Mouse (Mus musculus) lung, embryonic 15.5 days (tissue): ENCODE results near the gene Togaram2. TPM values are rescaled to one million over a fixed set of nuclear protein-coding genes. Genes with fewer than 3 reads are reported as not detected.
"Not testable (repeated sequence)": the region's sequence is repeated elsewhere in the genome, so short reads cannot be mapped to it uniquely, and the experiment has no call there.

Source experiments
- ATAC-seq: fragments of 200-750 bp; cut with Nextera tagmentation; 2 replicates; pipeline ENCODE4 v1.8.0; 2017; ENCODE audit warnings: moderate number of reproducible peaks, borderline replicate concordance; ENCODE audit not compliant: low FRiP score, low TSS enrichment; ENCODE audit errors: extremely low read depth
- H3K27ac ChIP-seq: fragments of 300-500 bp; sonication (generic); 2 replicates; pipeline ENCODE4 v1.5.1; 2015; ENCODE audit warnings: moderate library complexity, mild to moderate bottlenecking, inconsistent platforms
- H3K27me3 ChIP-seq: fragments of 300-500 bp; sonication (generic); 2 replicates; pipeline ENCODE4 v1.6.1; 2015; ENCODE audit warnings: inconsistent platforms
- H3K36me3 ChIP-seq: fragments of 300-500 bp; sonication (generic); 2 replicates; pipeline ENCODE4 v1.6.1; 2015; ENCODE audit warnings: inconsistent platforms
- H3K4me1 ChIP-seq: fragments of 300-500 bp; sonication (generic); 2 replicates; pipeline ENCODE4 v1.6.1; 2015; ENCODE audit warnings: inconsistent platforms
- H3K4me2 ChIP-seq: fragments of 300-500 bp; sonication (generic); 2 replicates; pipeline ENCODE4 v1.6.1; 2015; ENCODE audit warnings: inconsistent platforms, mild to moderate bottlenecking, moderate library complexity
- H3K4me3 ChIP-seq: fragments of 300-500 bp; sonication (generic); 2 replicates; pipeline ENCODE4 v1.5.1; 2015; ENCODE audit warnings: mild to moderate bottlenecking, inconsistent platforms
- H3K9ac ChIP-seq: fragments of 300-500 bp; sonication (generic); 2 replicates; pipeline ENCODE4 v1.6.1; 2015; ENCODE audit warnings: inconsistent platforms
- H3K9me3 ChIP-seq: fragments of 300-500 bp; sonication (generic); 2 replicates; pipeline ENCODE4 v1.6.1; 2016; ENCODE audit warnings: inconsistent platforms
- WGBS: fragments of 180-500 bp; shearing (Covaris S2); methylation state at CpG from one replicate; pipeline ENCODE4 v1.1.7; 2015; 5-methylcytosine and 5-hydroxymethylcytosine counted together
- polyA plus RNA-seq: library from polyadenylated mRNA; unstranded; fragments of >200 nt; fragmentation: Nextera tagmentation; extraction: Ambion mirVana; gene quantifications from 2 replicates; pipeline ENCODE4 v1.2.1, GENCODE M21; 2015

Togaram2 gene
- 1.6 and 2.1 TPM in 2 replicates for polyA plus RNA-seq

DNA sequence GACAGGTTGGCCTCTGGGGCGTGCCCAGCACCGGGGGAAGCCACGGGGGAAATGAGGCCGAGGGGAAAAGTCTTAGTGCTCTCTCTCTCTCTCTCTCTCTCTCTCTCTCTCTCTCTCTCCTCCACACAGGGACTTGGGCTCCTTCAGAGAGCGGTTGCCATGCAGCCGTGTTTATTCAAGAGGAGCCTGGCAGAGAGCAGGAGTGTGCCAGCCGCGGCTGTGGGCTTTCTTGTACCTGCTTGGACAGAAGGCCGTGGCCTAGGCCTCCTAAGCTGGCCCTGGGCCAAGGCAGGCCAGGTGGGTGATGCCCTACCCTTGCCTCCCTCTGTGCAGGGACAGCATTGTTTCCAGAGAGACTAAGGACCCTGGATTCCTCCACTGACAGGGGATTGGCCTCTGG is at the start of gene Togaram2:
Gene Togaram2 (plus strand): TSS at position 170 of the 400 bp plus-strand sequence.
- 28% methylated on average over 8 of the region's 9 CpGs for WGBS
- no peaks in the 10 kb centered on the region for H3K36me3 ChIP-seq
- H3K4me3 ChIP-seq, result no peak within 1 kb of the TSS
- H3K4me1 ChIP-seq, result peaks cover 32% of the 10 kb centered on the region
- H3K4me2 ChIP-seq, result peak within 1 kb of the TSS; percentile 23; the same call in 1 of the 2 replicates
- no peaks in the 10 kb centered on the region for H3K27me3 ChIP-seq
- no peak within 1 kb of the TSS for H3K9ac ChIP-seq
- no peaks in the 10 kb centered on the region for H3K9me3 ChIP-seq
- peak within 1 kb of the TSS; percentile 72 for H3K27ac ChIP-seq
- peak; percentile 70 for ATAC-seq

DNA sequence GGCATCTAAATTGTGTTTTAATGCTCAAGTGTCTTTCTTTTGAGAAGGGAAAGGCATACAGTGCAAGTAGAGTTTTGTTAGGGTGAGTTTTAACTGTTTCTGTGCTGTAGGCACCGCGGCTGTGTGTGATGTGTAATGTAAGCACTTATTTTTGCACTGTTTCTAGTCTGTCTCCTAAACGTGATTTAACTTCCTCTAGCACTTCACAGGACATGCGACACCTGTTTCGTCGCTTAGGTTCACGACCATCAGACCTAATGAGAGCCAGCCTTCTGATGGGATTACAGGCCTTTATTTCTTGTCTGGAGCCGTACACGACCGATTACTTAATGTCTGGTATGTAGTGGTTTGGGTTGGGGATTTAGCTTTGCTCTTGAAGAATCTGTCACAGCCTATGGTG is 41.3 kb upstream of the Togaram2 start:
- 85% methylated on average over 10 of the region's 10 CpGs for WGBS
- Histone ChIP-seq H3K9me3 (no peaks in the 10 kb centered on the region), H3K4me2 (no peak overlapping the region), H3K27me3 (no peaks in the 10 kb centered on the region), H3K36me3 (peaks cover 83% of the 10 kb centered on the region), H3K4me1 (no peaks in the 10 kb centered on the region), H3K9ac (no peak overlapping the region), H3K27ac (no peak overlapping the region), H3K4me3 (no peak overlapping the region)
- no peak for ATAC-seq

DNA sequence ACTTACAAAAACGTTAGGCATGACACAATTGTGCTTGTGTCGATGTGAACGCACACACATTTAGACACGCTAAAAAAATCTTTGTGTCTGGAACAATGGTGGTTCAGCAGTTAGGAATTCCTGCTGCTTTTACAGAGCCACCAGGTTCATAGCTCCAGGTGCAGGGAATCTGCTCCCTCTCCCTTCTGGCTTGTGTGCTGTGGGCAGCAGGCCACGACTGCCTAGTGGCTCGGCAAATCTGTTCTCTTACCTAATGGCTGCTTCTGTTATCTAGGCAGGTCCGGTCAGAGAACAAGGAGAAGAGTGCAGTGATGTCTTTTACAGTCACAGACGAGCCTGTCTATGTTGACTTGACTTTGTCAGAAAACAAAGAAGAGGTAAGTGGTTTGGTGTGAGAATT is 39.7 kb upstream of the Togaram2 start:
- Histone ChIP-seq H3K27ac (no peak overlapping the region), H3K36me3 (peaks cover 82% of the 10 kb centered on the region), H3K9ac (no peak overlapping the region), H3K9me3 (no peaks in the 10 kb centered on the region), H3K4me1 (no peaks in the 10 kb centered on the region), H3K4me3 (no peak overlapping the region), H3K27me3 (no peaks in the 10 kb centered on the region), H3K4me2 (no peak overlapping the region)
- ATAC-seq, result no peak
- 81% methylated on average over 8 of the region's 8 CpGs for WGBS

DNA sequence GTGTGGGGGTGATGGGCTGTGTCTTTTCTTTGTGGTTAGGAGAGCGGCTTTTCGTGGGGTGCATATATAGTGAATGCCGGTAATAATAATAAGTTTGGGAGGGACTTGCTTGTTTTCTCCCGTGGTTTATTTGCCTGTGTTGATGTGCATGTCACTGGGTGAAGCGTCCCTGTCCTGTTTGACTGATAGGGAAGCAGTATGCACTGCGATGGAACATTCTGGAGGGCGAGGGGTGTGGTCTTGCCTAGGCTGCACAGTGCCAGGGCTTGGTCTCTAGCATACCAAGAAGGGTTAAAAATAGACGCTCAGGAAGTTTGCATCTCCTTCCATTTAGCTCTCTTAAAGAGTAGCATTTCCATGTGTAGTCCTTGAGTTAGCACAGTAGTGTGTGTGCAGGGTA is 36.3 kb upstream of the Togaram2 start:
- Histone ChIP-seq H3K27ac (no peak overlapping the region), H3K4me3 (no peak overlapping the region), H3K36me3 (peaks cover 89% of the 10 kb centered on the region), H3K9me3 (no peaks in the 10 kb centered on the region), H3K27me3 (no peaks in the 10 kb centered on the region), H3K4me1 (no peaks in the 10 kb centered on the region), H3K4me2 (no peak overlapping the region), H3K9ac (no peak overlapping the region)
- 93% methylated on average over 8 of the region's 8 CpGs for WGBS
- no peak for ATAC-seq

DNA sequence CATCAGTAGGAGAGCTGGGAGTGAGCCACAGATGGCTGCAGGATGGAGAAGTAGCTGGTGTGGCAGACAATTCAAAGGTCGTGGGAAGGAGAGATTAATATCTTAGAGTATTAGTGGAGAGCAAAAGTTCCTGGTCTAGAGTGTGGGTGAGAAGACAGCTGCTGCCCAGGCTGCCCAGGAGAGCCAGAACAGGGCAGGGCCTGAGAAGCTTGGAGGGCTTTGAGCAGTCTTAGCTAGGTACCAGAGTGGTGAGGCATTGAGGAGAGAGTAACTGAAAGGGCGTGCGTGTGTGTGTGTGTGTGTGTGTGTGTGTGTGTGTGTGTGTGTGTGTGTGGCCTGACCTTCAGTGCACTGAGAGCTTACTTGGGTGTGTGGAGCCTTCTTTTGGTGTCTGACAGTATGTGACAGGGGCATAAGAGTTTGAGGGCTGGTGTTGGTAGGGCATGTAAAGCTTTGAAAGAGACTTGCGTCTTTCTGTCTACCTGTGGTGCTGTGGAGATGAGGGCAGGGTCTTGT is 35.3 kb upstream of the Togaram2 start:
- H3K9ac ChIP-seq, result no peak overlapping the region
- no peak for ATAC-seq
- WGBS, result 92% methylated on average over 4 of the region's 4 CpGs

DNA sequence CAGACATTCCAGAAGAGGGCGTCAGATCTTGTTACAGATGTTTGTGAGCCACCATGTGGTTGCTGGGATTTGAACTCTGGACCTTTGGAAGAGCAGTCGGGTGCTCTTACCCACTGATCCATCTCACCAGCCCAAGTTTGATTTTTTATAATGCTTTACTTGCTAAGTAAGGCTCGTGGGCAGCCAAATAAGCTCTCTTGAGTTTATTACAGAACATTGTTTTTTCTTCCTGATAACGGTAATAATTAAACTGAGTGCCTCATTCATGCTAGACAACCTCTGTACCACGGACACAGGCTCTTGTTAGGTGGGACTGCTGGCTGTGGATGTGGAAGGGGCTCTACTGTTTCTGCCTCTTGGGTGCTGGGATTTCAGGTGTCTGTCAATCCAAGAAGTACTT is 34.0 kb upstream of the Togaram2 start:
- H3K27ac ChIP-seq, H3K4me2 ChIP-seq, H3K27me3 ChIP-seq, H3K4me1 ChIP-seq, H3K9me3 ChIP-seq, H3K9ac ChIP-seq, H3K4me3 ChIP-seq, ATAC-seq: not testable (repeated sequence)
- peaks cover 88% of the 10 kb centered on the region for H3K36me3 ChIP-seq
- WGBS, result 64% methylated on average over 5 of the region's 5 CpGs

More for the DNA sequence above, 35.3 kb upstream of the Togaram2 start:
- Histone ChIP-seq H3K9me3 (no peaks in the 10 kb centered on the region), H3K4me2 (no peak overlapping the region), H3K4me3 (no peak overlapping the region), H3K4me1 (no peaks in the 10 kb centered on the region), H3K27ac (no peak overlapping the region), H3K36me3 (peaks cover 94% of the 10 kb centered on the region), H3K27me3 (no peaks in the 10 kb centered on the region)

DNA sequence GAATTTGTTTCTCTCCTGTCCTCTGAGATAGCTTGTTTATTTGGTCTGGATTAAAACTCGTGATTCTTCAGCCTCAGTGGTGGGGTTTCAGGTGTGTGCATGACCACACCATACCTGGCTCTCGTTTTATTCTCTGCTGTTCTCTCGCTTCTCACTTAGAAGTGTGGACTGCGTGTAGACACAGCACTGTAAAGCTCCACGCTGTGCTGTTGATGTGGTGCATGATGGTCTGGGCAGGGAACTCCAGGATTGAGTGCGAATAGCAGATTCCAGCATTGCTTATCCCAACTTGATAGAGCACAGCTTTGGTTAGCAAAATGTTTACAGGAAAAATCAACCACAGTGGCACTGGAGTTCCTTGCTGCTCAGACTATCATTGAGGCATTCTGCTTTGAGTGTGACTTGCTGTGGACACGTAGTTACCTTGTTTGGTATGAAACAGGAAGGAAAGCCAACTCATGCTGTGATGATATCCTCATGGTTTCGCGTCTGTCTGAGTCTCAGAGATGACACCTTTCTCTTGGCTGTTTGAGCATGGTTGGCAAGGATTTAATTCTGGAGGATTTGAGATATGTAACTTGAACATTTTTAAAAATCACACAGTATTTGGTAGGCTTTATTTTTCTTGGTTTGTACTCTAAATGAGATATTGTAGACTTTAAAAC is 32.5 kb upstream of the Togaram2 start:
- no peak for ATAC-seq
- Histone ChIP-seq H3K9me3 (no peaks in the 10 kb centered on the region), H3K4me1 (no peaks in the 10 kb centered on the region), H3K36me3 (peaks cover 85% of the 10 kb centered on the region), H3K4me3 (no peak overlapping the region), H3K27ac (no peak overlapping the region), H3K4me2 (no peak overlapping the region), H3K27me3 (no peaks in the 10 kb centered on the region), H3K9ac (no peak overlapping the region)
- WGBS, result 87% methylated on average over 9 of the region's 9 CpGs

DNA sequence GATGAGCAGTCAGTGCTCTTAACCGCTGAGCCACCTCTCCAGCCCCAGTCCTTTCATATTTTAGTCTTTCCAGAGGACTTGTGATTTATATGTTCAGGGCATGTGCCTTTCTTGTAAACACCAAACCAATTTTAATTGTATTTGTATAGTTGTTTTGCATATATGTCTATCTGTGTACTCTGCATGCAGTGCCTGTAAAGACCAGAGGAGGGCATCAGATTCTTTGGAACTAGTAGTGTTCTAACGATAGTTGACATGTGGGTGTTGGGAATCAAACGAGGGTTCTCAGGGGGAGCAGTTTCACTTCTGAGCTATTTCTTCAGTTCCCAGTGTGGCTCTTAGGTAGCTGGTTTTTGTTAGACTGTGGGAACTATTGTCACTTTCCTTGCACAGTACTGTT is 30.9 kb upstream of the Togaram2 start:
- H3K27ac ChIP-seq, result no peak overlapping the region
- H3K9ac ChIP-seq, result no peak overlapping the region
- no peaks in the 10 kb centered on the region for H3K9me3 ChIP-seq
- 87% methylated on average over 3 of the region's 3 CpGs for WGBS
- peaks cover 79% of the 10 kb centered on the region for H3K36me3 ChIP-seq
- no peaks in the 10 kb centered on the region for H3K27me3 ChIP-seq
- no peak for ATAC-seq
- H3K4me3 ChIP-seq, result no peak overlapping the region
- H3K4me1 ChIP-seq, result no peaks in the 10 kb centered on the region
- no peak overlapping the region for H3K4me2 ChIP-seq

DNA sequence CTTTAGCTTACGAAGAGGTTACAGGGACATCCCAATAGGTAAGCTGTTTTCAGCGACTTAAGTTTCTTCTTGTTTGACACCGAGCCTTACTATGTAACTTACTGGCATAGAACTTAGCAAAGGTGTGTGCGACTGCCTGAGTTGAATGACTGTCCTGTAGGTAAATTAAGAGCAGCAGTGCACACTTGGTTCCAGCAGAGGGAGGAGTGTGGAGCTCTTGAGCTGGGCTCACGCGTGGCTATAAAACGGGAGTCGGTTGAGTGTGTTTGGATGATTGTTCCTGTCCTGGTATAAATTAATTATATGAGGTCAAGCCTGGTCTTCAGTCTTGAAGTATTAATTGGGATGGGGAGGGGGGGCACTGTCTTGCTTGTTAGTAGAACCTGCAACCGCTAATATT is 23.1 kb upstream of the Togaram2 start:
- 87% methylated on average over 9 of the region's 9 CpGs for WGBS
- H3K27ac ChIP-seq, result no peak overlapping the region
- H3K27me3 ChIP-seq, result no peaks in the 10 kb centered on the region
- no peak overlapping the region for H3K4me2 ChIP-seq
- no peak for ATAC-seq
- no peaks in the 10 kb centered on the region for H3K9me3 ChIP-seq
- peaks cover 60% of the 10 kb centered on the region for H3K36me3 ChIP-seq
- no peak overlapping the region for H3K4me3 ChIP-seq
- H3K9ac ChIP-seq, result no peak overlapping the region
- H3K4me1 ChIP-seq, result no peaks in the 10 kb centered on the region

DNA sequence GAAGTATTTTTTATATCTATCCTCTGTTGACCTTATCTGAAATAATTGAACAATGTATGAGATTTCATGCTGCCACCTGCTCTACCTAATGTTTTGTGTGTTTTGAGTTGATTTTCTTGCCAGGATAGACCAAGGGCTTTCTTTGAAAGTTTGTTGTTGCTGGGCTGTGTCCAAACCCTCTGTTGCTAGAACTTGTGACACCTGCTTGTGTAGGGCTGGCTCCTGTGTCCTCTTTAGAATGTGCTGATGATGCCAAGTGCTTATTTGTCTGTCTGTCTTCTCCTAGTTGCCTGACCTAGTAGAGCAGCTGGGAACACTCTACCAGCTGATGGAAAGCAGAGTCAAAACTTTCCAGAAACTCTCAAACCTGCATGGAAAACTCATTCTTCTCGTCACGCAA is 20.6 kb upstream of the Togaram2 start:
- no peaks in the 10 kb centered on the region for H3K9me3 ChIP-seq
- no peak for ATAC-seq
- H3K27ac ChIP-seq, result no peak overlapping the region
- H3K27me3 ChIP-seq, result no peaks in the 10 kb centered on the region
- peaks cover 65% of the 10 kb centered on the region for H3K36me3 ChIP-seq
- H3K9ac ChIP-seq, result no peak overlapping the region
- H3K4me2 ChIP-seq, result no peak overlapping the region
- no peak overlapping the region for H3K4me3 ChIP-seq
- 87% methylated on average over 2 of the region's 2 CpGs for WGBS
- no peaks in the 10 kb centered on the region for H3K4me1 ChIP-seq

DNA sequence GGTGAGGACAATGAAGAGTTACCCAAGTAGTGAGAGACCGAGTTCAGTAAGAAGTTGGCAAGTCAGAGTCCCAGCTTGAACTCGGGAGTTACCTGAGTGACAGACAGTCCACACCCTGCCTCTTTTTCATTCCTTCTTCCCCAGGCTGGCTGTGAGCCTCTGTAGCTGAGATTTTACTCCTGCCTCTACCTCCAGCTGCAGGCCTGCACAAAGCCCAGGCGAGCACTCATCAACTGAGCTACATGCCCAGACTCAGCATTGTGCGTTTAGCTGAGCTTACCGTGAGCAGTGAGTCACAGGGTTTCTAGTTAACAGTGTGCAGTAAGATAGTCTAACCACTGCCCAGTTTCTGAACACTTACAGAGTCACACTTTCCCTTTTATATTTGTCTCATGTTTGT is 20.1 kb upstream of the Togaram2 start:
- no peak for ATAC-seq
- no peak overlapping the region for H3K27ac ChIP-seq
- H3K27me3 ChIP-seq, result no peaks in the 10 kb centered on the region
- no peak overlapping the region for H3K4me2 ChIP-seq
- no peak overlapping the region for H3K9ac ChIP-seq
- WGBS, result 83% methylated on average over 5 of the region's 5 CpGs
- H3K9me3 ChIP-seq, result no peaks in the 10 kb centered on the region
- H3K4me3 ChIP-seq, result no peak overlapping the region
- H3K36me3 ChIP-seq, result peaks cover 69% of the 10 kb centered on the region
- H3K4me1 ChIP-seq, result no peaks in the 10 kb centered on the region

DNA sequence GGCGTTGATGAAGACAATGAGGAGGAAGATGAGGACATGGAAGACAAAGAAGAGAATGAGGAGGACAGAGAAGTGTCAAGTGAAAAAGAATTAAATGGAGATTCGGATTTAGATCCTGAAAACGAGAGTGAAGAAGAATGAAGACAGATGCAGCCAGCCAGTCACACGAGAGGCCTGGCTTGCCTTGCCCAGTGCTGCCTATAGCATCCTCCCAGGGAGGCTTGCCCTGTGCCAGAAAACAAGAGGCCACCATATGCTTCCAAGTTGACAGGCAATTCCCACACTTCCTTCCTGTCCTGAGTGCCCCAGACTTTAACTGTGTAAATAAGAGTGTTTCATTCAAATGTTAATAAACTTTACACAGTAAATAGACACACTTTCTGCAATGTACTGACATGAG is 15.5 kb upstream of the Togaram2 start:
- Histone ChIP-seq H3K9ac (no peak overlapping the region), H3K27ac (no peak overlapping the region), H3K36me3 (peaks cover 49% of the 10 kb centered on the region), H3K4me3 (no peak overlapping the region), H3K9me3 (no peaks in the 10 kb centered on the region), H3K27me3 (no peaks in the 10 kb centered on the region), H3K4me1 (0 out of 2 replicates have a peak, but pooled peaks cover 4% of the 10 kb centered on the region), H3K4me2 (no peak overlapping the region)
- ATAC-seq, result no peak
- 82% methylated on average over 4 of the region's 4 CpGs for WGBS
